Mouse (Mus musculus): ENCODE data around the gene Gdf15.

DNA sequence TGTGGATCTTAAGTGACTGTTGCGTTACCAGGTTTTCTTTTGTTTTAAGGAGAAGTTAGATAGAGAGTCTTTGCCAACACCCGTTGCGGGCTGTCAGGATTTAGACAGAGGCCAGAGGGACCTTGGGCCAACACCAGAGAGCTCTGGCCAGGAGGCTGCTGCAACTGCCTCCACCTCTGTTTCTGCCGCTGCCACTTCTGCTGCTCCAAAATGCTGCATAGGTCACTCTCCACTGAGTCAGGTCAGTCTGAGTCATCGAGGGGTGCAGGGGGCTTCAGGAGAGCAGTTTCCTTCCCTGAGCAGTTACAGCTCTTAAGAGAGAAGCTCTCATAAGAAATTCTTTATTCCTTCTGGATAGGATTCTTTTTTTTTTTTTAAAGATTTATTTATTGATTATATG lies 5.2 kb downstream of the Gdf15 start:
- TF ChIP-seq CTCF (IDR thresholded peaks at IDR 0.05; ENCODE audit: extremely low read depth, insufficient read depth, insufficient read length, insufficient replicate concordance), result no peak
- TF ChIP-seq POLR2A (IDR thresholded peaks at IDR 0.05; ENCODE audit: low read depth, low read length), result no peak

Data from spleen, adult 2 months (tissue).